Mouse (Mus musculus): ENCODE results near the gene Fntb. TPM values are rescaled to one million over a fixed set of nuclear protein-coding genes. Genes with fewer than 3 reads are reported as not detected.

Gene Fntb
- polyA plus RNA-seq, 1 experiment, result 29.0 TPM

- TF ChIP-seq CTCF (IDR thresholded peaks at IDR 0.05; ENCODE audit: insufficient read depth, low read length), result no peak
- no peak for TF ChIP-seq POLR2A (IDR thresholded peaks at IDR 0.05; ENCODE audit: borderline replicate concordance, extremely low read depth, low read depth, low read length)
- no peaks in the 10 kb centered on the region for H3K4me1 ChIP-seq (ENCODE audit: control insufficient read depth, insufficient read depth, low read length)
- 85% methylated on average over 7 of the region's 7 CpGs for WGBS
- H3K4me3 ChIP-seq (replicated peaks; ENCODE audit: extremely low read depth, low read depth, low read length), result no peak overlapping the region
- no peak for DNase-seq
Observed at GRCm38 (mm10) chr12:76869561-76869960, 104.2 kb downstream of the Fntb start.

- TF ChIP-seq POLR2A (IDR thresholded peaks at IDR 0.05; ENCODE audit: borderline replicate concordance, extremely low read depth, low read depth, low read length), result no peak
- no peak for TF ChIP-seq CTCF (IDR thresholded peaks at IDR 0.05; ENCODE audit: insufficient read depth, low read length)
- Histone ChIP-seq H3K4me1 (ENCODE audit: control insufficient read depth, insufficient read depth, low read length) (no peaks in the 10 kb centered on the region), H3K4me3 (replicated peaks; ENCODE audit: extremely low read depth, low read depth, low read length) (no peak overlapping the region)
- no peak for DNase-seq
- WGBS, result 86% methylated on average over 7 of the region's 7 CpGs
Observed at GRCm38 (mm10) chr12:76872767-76873316, 107.5 kb downstream of the Fntb start.

GRCm38 (mm10) chr12:76874826-76875225 lies 109.4 kb downstream of the Fntb start:
- no peak overlapping the region for H3K4me3 ChIP-seq (replicated peaks; ENCODE audit: extremely low read depth, low read depth, low read length)
- no peak for DNase-seq
- 68% methylated on average over 9 of the region's 9 CpGs for whole genome bisulfite sequencing

GRCm38 (mm10) chr12:76879242-76879641 lies 113.9 kb downstream of the Fntb start:
- DNase-seq, result peak; percentile 31
- Histone ChIP-seq H3K4me1 (ENCODE audit: control insufficient read depth, insufficient read depth, low read length) (peaks cover 3% of the 10 kb centered on the region; the same call in 1 of the 2 replicates), H3K4me3 (replicated peaks; ENCODE audit: extremely low read depth, low read depth, low read length) (no peak overlapping the region)
- 12% methylated on average over 5 of the region's 5 CpGs for WGBS
- TF ChIP-seq CTCF (IDR thresholded peaks at IDR 0.05; ENCODE audit: insufficient read depth, low read length) (peak; percentile 44; the same call in 1 of the 2 replicates), POLR2A (IDR thresholded peaks at IDR 0.05; ENCODE audit: borderline replicate concordance, extremely low read depth, low read depth, low read length) (no peak)

More at GRCm38 (mm10) chr12:76874826-76875225, 109.4 kb downstream of the Fntb start:
- TF ChIP-seq POLR2A (IDR thresholded peaks at IDR 0.05; ENCODE audit: borderline replicate concordance, extremely low read depth, low read depth, low read length) (no peak), CTCF (IDR thresholded peaks at IDR 0.05; ENCODE audit: insufficient read depth, low read length) (no peak)
- H3K4me1 ChIP-seq (ENCODE audit: control insufficient read depth, insufficient read depth, low read length), result no peaks in the 10 kb centered on the region

- WGBS, result 81% methylated on average over 4 of the region's 4 CpGs
- no peak for DNase-seq
- no peak overlapping the region for H3K4me3 ChIP-seq (replicated peaks; ENCODE audit: extremely low read depth, low read depth, low read length)
- TF ChIP-seq POLR2A (IDR thresholded peaks at IDR 0.05; ENCODE audit: borderline replicate concordance, extremely low read depth, low read depth, low read length) (no peak), CTCF (IDR thresholded peaks at IDR 0.05; ENCODE audit: insufficient read depth, low read length) (no peak)
- H3K4me1 ChIP-seq (ENCODE audit: control insufficient read depth, insufficient read depth, low read length), result peaks cover 3% of the 10 kb centered on the region; the same call in 1 of the 2 replicates
Observed at GRCm38 (mm10) chr12:76880131-76880530, 114.7 kb downstream of the Fntb start.

- WGBS, result 24% methylated on average over 9 of the region's 9 CpGs
- peaks cover 3% of the 10 kb centered on the region; the same call in 1 of the 2 replicates for H3K4me1 ChIP-seq (ENCODE audit: control insufficient read depth, insufficient read depth, low read length)
- TF ChIP-seq CTCF (IDR thresholded peaks at IDR 0.05; ENCODE audit: insufficient read depth, low read length) (no peak), POLR2A (IDR thresholded peaks at IDR 0.05; ENCODE audit: borderline replicate concordance, extremely low read depth, low read depth, low read length) (no peak)
- no peak overlapping the region for H3K4me3 ChIP-seq (replicated peaks; ENCODE audit: extremely low read depth, low read depth, low read length)
- peak; percentile 88 for DNase-seq
Observed at GRCm38 (mm10) chr12:76883824-76884223, 118.4 kb downstream of the Fntb start.

- TF ChIP-seq POLR2A (IDR thresholded peaks at IDR 0.05; ENCODE audit: borderline replicate concordance, extremely low read depth, low read depth, low read length) (no peak), CTCF (IDR thresholded peaks at IDR 0.05; ENCODE audit: insufficient read depth, low read length) (no peak)
- no peak overlapping the region for H3K4me3 ChIP-seq (replicated peaks; ENCODE audit: extremely low read depth, low read depth, low read length)
- peaks cover 3% of the 10 kb centered on the region; the same call in 1 of the 2 replicates for H3K4me1 ChIP-seq (ENCODE audit: control insufficient read depth, insufficient read depth, low read length)
- no peak for DNase-seq
- WGBS, result 88% methylated on average over 4 of the region's 4 CpGs
Observed at GRCm38 (mm10) chr12:76885103-76885502, 119.7 kb downstream of the Fntb start.

GRCm38 (mm10) chr12:76886826-76887225 lies 121.4 kb downstream of the Fntb start:
- TF ChIP-seq POLR2A (IDR thresholded peaks at IDR 0.05; ENCODE audit: borderline replicate concordance, extremely low read depth, low read depth, low read length) (no peak), CTCF (IDR thresholded peaks at IDR 0.05; ENCODE audit: insufficient read depth, low read length) (no peak)
- Histone ChIP-seq H3K4me3 (replicated peaks; ENCODE audit: extremely low read depth, low read depth, low read length) (no peak overlapping the region), H3K4me1 (ENCODE audit: control insufficient read depth, insufficient read depth, low read length) (peaks cover 3% of the 10 kb centered on the region; the same call in 1 of the 2 replicates)
- no peak for DNase-seq
- WGBS, result 65% methylated on average over 7 of the region's 7 CpGs

GRCm38 (mm10) chr12:76887941-76888340 lies 122.6 kb downstream of the Fntb start:
- no peak for TF ChIP-seq POLR2A (IDR thresholded peaks at IDR 0.05; ENCODE audit: borderline replicate concordance, extremely low read depth, low read depth, low read length)
- TF ChIP-seq CTCF (IDR thresholded peaks at IDR 0.05; ENCODE audit: insufficient read depth, low read length), result no peak
- H3K4me3 ChIP-seq (replicated peaks; ENCODE audit: extremely low read depth, low read depth, low read length), result no peak overlapping the region
- WGBS, result 93% methylated on average over 12 of the region's 12 CpGs
- H3K4me1 ChIP-seq (ENCODE audit: control insufficient read depth, insufficient read depth, low read length), result peaks cover 3% of the 10 kb centered on the region; the same call in 1 of the 2 replicates
- no peak for DNase-seq
